Mouse (Mus musculus) myocyte (in vitro differentiated cells): ENCODE measurements at regions not wholly inside any gene's neighbourhood (a gene's known extent, or its start where the extent isn't known, plus 50 kb on each side); places are given as distances from the start of the nearest gene placed in this dataset.

Experiments used
- H3K27me3 ChIP-seq: one replicate; pipeline ENCODE4 v1.6.1; 2011; ENCODE audit not compliant: control insufficient read depth, insufficient read depth, insufficient read length
- H3K36me3 ChIP-seq: one replicate; pipeline ENCODE4 v1.6.1; 2011; ENCODE audit not compliant: control insufficient read depth, insufficient read depth
- H3K4me2 ChIP-seq: one replicate; pipeline ENCODE4 v1.6.1; 2011; ENCODE audit warnings: low read depth, control low read depth
- H3K4me3 ChIP-seq: one replicate; pipeline ENCODE4 v1.5.1; 2011; ENCODE audit warnings: mild to moderate bottlenecking, control low read depth, moderate library complexity
- H3K79me2 ChIP-seq: one replicate; pipeline ENCODE4 v1.6.1; 2011; ENCODE audit not compliant: control insufficient read depth, insufficient read depth
- H3ac ChIP-seq: one replicate; pipeline ENCODE4 v1.6.1; 2011; ENCODE audit not compliant: control insufficient read depth, insufficient read length
- CEBPB ChIP-seq: IDR thresholded peaks from 2 replicates; pipeline ENCODE4 v1.6.1; 2011; ENCODE audit warnings: mild to moderate bottlenecking, moderate library complexity; ENCODE audit not compliant: poor library complexity, insufficient read depth, severe bottlenecking
- E2F4 ChIP-seq: IDR thresholded peaks from one replicate; pipeline ENCODE4 v1.6.1; 2011; ENCODE audit warnings: mild to moderate bottlenecking, control low read depth, moderate library complexity; ENCODE audit not compliant: insufficient read depth
- MAX ChIP-seq: IDR thresholded peaks from one replicate; pipeline ENCODE4 v1.6.1; 2011; ENCODE audit warnings: low read depth, mild to moderate bottlenecking, control low read depth
- MYOD1 ChIP-seq, 3 experiments: IDR thresholded peaks; one replicate each; pipeline ENCODE4 v1.6.1; 2011; ENCODE audit warnings: control low read depth in 2 of 3, low read depth in 2 of 3, mild to moderate bottlenecking in 2 of 3, moderate library complexity in 1 of 3; ENCODE audit not compliant: insufficient read length in 2 of 3, control insufficient read depth in 1 of 3
- MYOG ChIP-seq, 3 experiments: IDR thresholded peaks; one replicate each; pipeline ENCODE4 v1.6.1; 2011; ENCODE audit warnings: control low read depth in 2 of 3, low read depth in 2 of 3, mild to moderate bottlenecking in 2 of 3; ENCODE audit not compliant: insufficient read length in 2 of 3, control insufficient read depth in 1 of 3, insufficient read depth in 1 of 3
- POLR2A ChIP-seq: IDR thresholded peaks from one replicate; pipeline ENCODE4 v1.6.1; 2011; ENCODE audit warnings: low read depth, mild to moderate bottlenecking, control low read depth, moderate library complexity; ENCODE audit not compliant: insufficient read length
- POLR2AphosphoS2 ChIP-seq: IDR thresholded peaks from one replicate; pipeline ENCODE4 v1.6.1; 2011; ENCODE audit warnings: low read depth, control low read depth; ENCODE audit not compliant: insufficient read length
- REST ChIP-seq: IDR thresholded peaks from one replicate; pipeline ENCODE4 v1.6.1; 2011; ENCODE audit warnings: mild to moderate bottlenecking, control low read depth, moderate library complexity; ENCODE audit not compliant: insufficient read depth, insufficient read length
- SRF ChIP-seq: IDR thresholded peaks from one replicate; pipeline ENCODE4 v1.6.1; 2011; ENCODE audit warnings: low read depth; ENCODE audit not compliant: control insufficient read depth, insufficient read length
- TCF12 ChIP-seq: IDR thresholded peaks from one replicate; pipeline ENCODE4 v1.6.1; 2011; ENCODE audit warnings: mild to moderate bottlenecking, control low read depth; ENCODE audit not compliant: poor library complexity, insufficient read depth, severe bottlenecking
- TCF3 ChIP-seq: IDR thresholded peaks from one replicate; pipeline ENCODE4 v1.6.1; 2011; ENCODE audit warnings: low read depth, control low read depth; ENCODE audit not compliant: insufficient read length
- USF1 ChIP-seq: IDR thresholded peaks from one replicate; pipeline ENCODE4 v1.6.1; 2011; ENCODE audit warnings: low read depth, mild to moderate bottlenecking, control low read depth, moderate library complexity

GRCm38 (mm10) chr15:24720346-24720745, 693.2 kb downstream of the Basp1 start:
- H3K27me3 ChIP-seq: no peaks in the 10 kb centered on the region
- no peaks in the 10 kb centered on the region for H3K79me2 ChIP-seq
- no peak overlapping the region for H3ac ChIP-seq
- H3K4me3 ChIP-seq: no peak overlapping the region
- TF ChIP-seq TCF3 (no peak), SRF (no peak), REST (no peak), CEBPB (no peak), MAX (no peak), MYOG (IDR thresholded peaks at IDR 0.05; ENCODE audit: control insufficient read depth in 1 of 3, insufficient read depth in 1 of 3, insufficient read length in 2 of 3, low read depth in 2 of 3) (no peak), POLR2A (no peak), MYOD1 (IDR thresholded peaks at IDR 0.05; ENCODE audit: control insufficient read depth in 1 of 3, insufficient read length in 2 of 3, low read depth in 2 of 3) (no peak), E2F4 (no peak), USF1 (no peak), POLR2AphosphoS2 (no peak), TCF12 (no peak)
- no peak overlapping the region for H3K4me2 ChIP-seq
- no peaks in the 10 kb centered on the region for H3K36me3 ChIP-seq

GRCm38 (mm10) chr15:24682167-24682566, 731.4 kb downstream of the Basp1 start:
- TF ChIP-seq POLR2AphosphoS2: no peak
- no peak for TF ChIP-seq TCF12
- TF ChIP-seq MYOD1 (IDR thresholded peaks at IDR 0.05; ENCODE audit: control insufficient read depth in 1 of 3, insufficient read length in 2 of 3, low read depth in 2 of 3): no peak
- TF ChIP-seq CEBPB: no peak
- no peak for TF ChIP-seq TCF3
- TF ChIP-seq MAX: no peak
- TF ChIP-seq MYOG (IDR thresholded peaks at IDR 0.05; ENCODE audit: control insufficient read depth in 1 of 3, insufficient read depth in 1 of 3, insufficient read length in 2 of 3, low read depth in 2 of 3): no peak
- no peak for TF ChIP-seq REST
- no peak for TF ChIP-seq USF1
- TF ChIP-seq SRF: no peak
- no peak for TF ChIP-seq E2F4
- TF ChIP-seq POLR2A: no peak
- Histone ChIP-seq H3K27me3 (peaks cover 6% of the 10 kb centered on the region), H3ac (no peak overlapping the region), H3K36me3 (no peaks in the 10 kb centered on the region), H3K79me2 (no peaks in the 10 kb centered on the region), H3K4me2 (no peak overlapping the region), H3K4me3 (no peak overlapping the region)

GRCm38 (mm10) chr15:24648938-24649337, 764.6 kb downstream of the Basp1 start:
- no peaks in the 10 kb centered on the region for H3K27me3 ChIP-seq
- no peak overlapping the region for H3K4me3 ChIP-seq
- no peaks in the 10 kb centered on the region for H3K79me2 ChIP-seq
- TF ChIP-seq MYOG (IDR thresholded peaks at IDR 0.05; ENCODE audit: control insufficient read depth in 1 of 3, insufficient read depth in 1 of 3, insufficient read length in 2 of 3, low read depth in 2 of 3): no peak
- H3ac ChIP-seq: no peak overlapping the region
- H3K4me2 ChIP-seq: no peak overlapping the region
- no peaks in the 10 kb centered on the region for H3K36me3 ChIP-seq

DNA sequence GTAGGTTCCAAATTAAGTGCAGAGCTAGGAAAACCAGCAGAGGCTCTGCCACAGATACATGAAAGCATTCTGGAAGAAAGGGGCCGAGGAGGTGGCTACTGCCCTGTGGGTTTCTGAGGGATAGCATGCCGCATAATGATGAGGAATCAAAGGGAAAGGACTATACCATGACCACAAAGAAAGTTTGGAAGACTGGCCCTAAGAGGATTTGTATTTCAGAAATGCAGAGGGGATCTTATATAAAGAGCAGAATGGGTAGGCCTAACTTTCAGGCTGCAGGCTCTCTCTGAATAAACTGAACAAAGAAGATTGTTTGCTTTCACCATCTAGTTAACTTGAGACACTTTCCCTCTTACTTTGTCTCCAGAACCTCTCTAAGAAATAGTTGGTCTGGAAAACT, 777.9 kb downstream of the Basp1 start:
- H3K79me2 ChIP-seq: no peaks in the 10 kb centered on the region
- H3K4me3 ChIP-seq: no peak overlapping the region
- no peak overlapping the region for H3ac ChIP-seq
- H3K27me3 ChIP-seq: no peaks in the 10 kb centered on the region
- H3K4me2 ChIP-seq: no peak overlapping the region
- no peak for TF ChIP-seq MYOG (IDR thresholded peaks at IDR 0.05; ENCODE audit: control insufficient read depth in 1 of 3, insufficient read depth in 1 of 3, insufficient read length in 2 of 3, low read depth in 2 of 3)
- no peak for TF ChIP-seq POLR2A
- no peak for TF ChIP-seq TCF3
- TF ChIP-seq REST: no peak
- TF ChIP-seq E2F4: no peak
- TF ChIP-seq TCF12: no peak
- TF ChIP-seq USF1: no peak
- no peak for TF ChIP-seq SRF
- no peak for TF ChIP-seq MYOD1 (IDR thresholded peaks at IDR 0.05; ENCODE audit: control insufficient read depth in 1 of 3, insufficient read length in 2 of 3, low read depth in 2 of 3)
- TF ChIP-seq MAX: no peak
- no peak for TF ChIP-seq CEBPB
- no peak for TF ChIP-seq POLR2AphosphoS2
- H3K36me3 ChIP-seq: no peaks in the 10 kb centered on the region

GRCm38 (mm10) chr15:24596242-24596641, 817.3 kb downstream of the Basp1 start:
- H3K36me3 ChIP-seq: no peaks in the 10 kb centered on the region
- TF ChIP-seq E2F4: no peak
- TF ChIP-seq POLR2AphosphoS2: no peak
- TF ChIP-seq POLR2A: no peak
- TF ChIP-seq MAX: no peak
- no peak for TF ChIP-seq CEBPB
- TF ChIP-seq SRF: no peak
- TF ChIP-seq MYOG (IDR thresholded peaks at IDR 0.05; ENCODE audit: control insufficient read depth in 1 of 3, insufficient read depth in 1 of 3, insufficient read length in 2 of 3, low read depth in 2 of 3): no peak
- TF ChIP-seq TCF12: no peak
- no peak for TF ChIP-seq REST
- no peaks in the 10 kb centered on the region for H3K79me2 ChIP-seq
- H3K27me3 ChIP-seq: no peaks in the 10 kb centered on the region
- H3K4me2 ChIP-seq: no peak overlapping the region
- no peak overlapping the region for H3ac ChIP-seq
- no peak overlapping the region for H3K4me3 ChIP-seq
